Mouse (Mus musculus): ENCODE results near the gene Slc29a4. TPM values are rescaled to one million over a fixed set of nuclear protein-coding genes. Genes with fewer than 3 reads are reported as not detected.
A peak's percentile ranks its signal among the peaks of the same experiment; 100 is the strongest.

The Slc29a4 gene
- polyA plus RNA-seq, 1 experiment from 2014 or later = 22.8 TPM

DNA sequence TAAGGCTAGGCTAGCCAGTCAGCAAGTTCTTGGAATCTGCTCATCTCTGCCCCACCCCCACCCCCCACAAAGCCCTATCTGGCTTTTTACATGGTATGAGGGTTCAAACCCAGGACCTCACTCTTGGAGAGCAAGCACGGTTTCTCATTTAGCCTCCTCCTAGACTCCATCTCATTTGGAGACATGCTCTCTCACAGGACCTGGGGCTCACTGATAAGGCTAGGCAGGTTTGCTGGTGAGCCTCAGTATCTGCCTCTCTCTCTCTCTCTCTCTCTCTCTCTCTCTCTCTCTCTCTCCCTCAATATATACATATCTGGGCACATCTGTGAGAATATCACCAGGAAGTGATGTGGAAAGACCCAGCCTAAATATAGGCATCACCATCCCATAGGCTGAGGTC lies 13.2 kb upstream of the Slc29a4 start:
- Histone ChIP-seq H3K27ac (replicated peaks) (no peak overlapping the region), H3K27me3 (ENCODE audit: low read depth, poor library complexity, severe bottlenecking) (no peaks in the 10 kb centered on the region), H3K36me3 (no peaks in the 10 kb centered on the region), H3K4me3 (no peak overlapping the region), H3K4me1 (peaks cover 10% of the 10 kb centered on the region), H3K9me3 (replicated peaks) (peaks cover 6% of the 10 kb centered on the region)
- WGBS = 83% methylated on average over 1 of the region's 1 CpGs
- DNase-seq (ENCODE audit: low spot score) = no peak

DNA sequence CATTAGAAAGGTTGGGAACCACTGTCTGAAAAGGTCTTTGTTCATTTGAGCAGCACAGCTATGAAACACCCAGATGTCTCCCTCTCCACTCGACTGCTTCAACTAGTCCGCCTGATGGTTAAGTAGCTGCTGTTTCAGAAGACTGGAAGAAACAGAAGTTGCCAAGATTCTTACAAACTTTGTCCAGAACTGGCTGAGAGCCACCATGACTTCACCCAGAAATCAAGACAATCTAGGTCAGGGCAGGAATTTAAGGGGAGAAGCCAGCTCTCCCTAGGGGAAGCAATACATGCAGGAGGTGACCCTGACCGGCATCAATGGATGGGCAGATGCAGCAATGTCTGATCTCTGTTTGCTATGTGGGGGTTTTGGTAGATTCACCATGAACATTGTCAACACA lies 10.4 kb upstream of the Slc29a4 start:
- Histone ChIP-seq H3K27ac (replicated peaks) (no peak overlapping the region), H3K36me3 (no peaks in the 10 kb centered on the region), H3K4me3 (no peak overlapping the region), H3K27me3 (ENCODE audit: low read depth, poor library complexity, severe bottlenecking) (no peaks in the 10 kb centered on the region), H3K4me1 (peaks cover 10% of the 10 kb centered on the region), H3K9me3 (replicated peaks) (peaks cover 6% of the 10 kb centered on the region)
- WGBS = 96% methylated on average over 3 of the region's 3 CpGs
- DNase-seq (ENCODE audit: low spot score) = no peak

DNA sequence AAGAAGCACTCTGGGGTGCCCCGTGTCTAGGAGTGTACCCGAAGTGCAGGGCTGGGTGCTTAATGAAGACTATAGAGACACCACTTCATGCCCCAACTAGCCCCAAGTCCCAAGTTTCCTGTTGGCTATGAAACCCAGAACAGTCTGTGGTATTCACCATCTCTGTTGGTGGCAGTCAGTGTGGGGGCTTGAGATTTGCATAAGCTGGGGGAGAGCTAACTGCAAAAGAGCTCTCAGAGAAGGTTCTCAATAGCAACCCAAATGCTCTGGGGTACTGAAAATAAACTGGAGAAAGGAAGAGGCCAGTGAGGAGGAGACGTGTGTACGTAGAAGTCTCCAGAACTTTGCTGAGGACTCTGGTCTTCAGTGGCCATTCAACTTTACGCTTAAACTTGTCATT lies 9.8 kb upstream of the Slc29a4 start:
- Histone ChIP-seq H3K4me1 (peaks cover 10% of the 10 kb centered on the region), H3K27me3 (ENCODE audit: low read depth, poor library complexity, severe bottlenecking) (no peaks in the 10 kb centered on the region), H3K4me3 (no peak overlapping the region), H3K27ac (replicated peaks) (no peak overlapping the region), H3K9me3 (replicated peaks) (peaks cover 6% of the 10 kb centered on the region), H3K36me3 (no peaks in the 10 kb centered on the region)
- no peak for DNase-seq (ENCODE audit: low spot score)
- 85% methylated on average over 5 of the region's 5 CpGs for WGBS

DNA sequence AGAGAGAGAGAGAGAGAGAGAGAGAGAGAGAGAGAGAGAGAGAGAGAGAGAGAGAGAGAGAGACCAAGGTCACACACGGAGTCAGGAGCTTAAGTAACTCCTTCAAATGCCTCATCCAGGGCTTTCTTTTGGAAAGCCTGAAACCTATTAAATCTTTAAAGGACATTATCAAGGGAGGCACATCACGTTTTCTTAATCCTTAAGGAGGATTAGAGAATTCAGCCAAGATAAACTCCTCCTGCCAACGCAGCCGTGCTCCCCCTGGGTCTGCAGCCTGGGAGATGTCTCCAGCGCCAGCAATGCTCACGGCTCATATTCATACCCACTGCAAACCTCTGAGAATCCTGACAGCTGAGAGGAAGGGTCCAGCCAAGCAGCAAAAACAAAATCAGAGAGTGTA lies 3.4 kb upstream of the Slc29a4 start:
- no peaks in the 10 kb centered on the region for H3K36me3 ChIP-seq
- no peak for DNase-seq (ENCODE audit: low spot score)
- H3K4me1 ChIP-seq = peaks cover 26% of the 10 kb centered on the region
- H3K9me3 ChIP-seq (replicated peaks) = no peaks in the 10 kb centered on the region
- H3K27ac ChIP-seq (replicated peaks) = no peak overlapping the region
- H3K4me3 ChIP-seq = no peak overlapping the region
- WGBS = 27% methylated on average over 6 of the region's 6 CpGs
- H3K27me3 ChIP-seq (ENCODE audit: low read depth, poor library complexity, severe bottlenecking) = peaks cover 8% of the 10 kb centered on the region; the same call in 1 of the 2 replicates

DNA sequence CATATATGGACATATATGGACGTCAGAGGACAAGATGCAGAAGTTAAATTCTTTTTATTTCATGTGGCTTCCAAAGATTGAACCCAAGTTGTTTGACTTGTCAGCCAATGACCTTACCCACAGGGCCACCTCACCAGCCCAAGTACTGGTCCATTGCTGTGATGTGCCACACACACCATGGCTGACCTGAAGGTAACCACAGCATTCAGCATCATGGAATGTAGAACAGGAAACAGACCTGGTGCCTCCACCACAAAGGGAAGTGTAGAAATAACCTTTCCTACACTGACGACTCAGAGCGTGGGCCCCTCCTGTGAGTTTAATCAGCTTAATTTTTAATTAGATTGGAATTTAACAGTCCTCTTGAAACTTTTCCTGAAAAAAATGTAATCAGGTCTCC lies 2.0 kb upstream of the Slc29a4 start:
- 89% methylated on average over 3 of the region's 3 CpGs for WGBS
- Histone ChIP-seq H3K4me1 (peaks cover 31% of the 10 kb centered on the region), H3K4me3 (no peak overlapping the region), H3K27me3 (ENCODE audit: low read depth, poor library complexity, severe bottlenecking) (peaks cover 17% of the 10 kb centered on the region; the same call in 1 of the 2 replicates), H3K36me3 (no peaks in the 10 kb centered on the region), H3K27ac (replicated peaks) (no peak overlapping the region), H3K9me3 (replicated peaks) (no peaks in the 10 kb centered on the region)
- no peak for DNase-seq (ENCODE audit: low spot score)

DNA sequence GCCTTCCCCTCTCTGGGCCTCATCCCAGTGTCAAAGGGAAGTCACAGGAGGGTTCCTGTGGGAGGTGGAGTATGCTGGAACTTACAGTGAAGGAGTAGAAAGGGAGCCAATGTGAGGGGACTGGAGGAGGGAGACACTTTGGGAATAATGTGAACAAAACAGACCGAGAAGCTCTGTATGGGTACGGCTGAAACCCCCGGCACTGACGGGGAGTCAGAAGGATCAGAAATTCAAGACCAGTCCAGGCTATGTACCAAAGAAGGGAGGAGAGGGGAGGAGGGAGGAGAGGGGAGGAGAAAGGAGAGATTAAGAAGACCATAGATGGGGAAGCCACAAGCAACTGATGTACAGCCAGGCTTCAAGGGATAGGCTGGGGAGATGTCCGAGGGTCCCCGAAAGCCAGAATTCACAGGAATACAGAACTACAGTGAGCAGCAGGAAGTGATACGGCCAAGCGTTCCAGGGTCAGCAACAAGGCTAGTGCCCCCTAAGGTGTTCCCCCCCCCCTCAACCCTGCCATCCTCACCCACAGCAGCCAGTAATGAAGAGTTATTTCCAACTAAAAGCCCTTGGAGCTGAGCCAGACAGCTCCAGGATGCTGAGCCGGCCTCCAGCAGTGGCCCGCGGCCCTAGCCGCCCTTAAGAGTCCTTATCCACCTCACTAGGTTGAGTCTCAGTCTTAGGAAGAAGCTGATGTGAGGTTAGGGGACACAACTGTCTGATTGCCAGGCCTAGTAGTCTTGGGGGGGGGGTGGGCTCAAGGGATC lies 842 bp downstream of the Slc29a4 start:
- H3K9me3 ChIP-seq (replicated peaks) = no peaks in the 10 kb centered on the region
- H3K27ac ChIP-seq (replicated peaks) = no peak overlapping the region
- 74% methylated on average over 12 of the region's 12 CpGs for WGBS
- H3K4me3 ChIP-seq = no peak overlapping the region
- H3K4me1 ChIP-seq = peaks cover 31% of the 10 kb centered on the region
- DNase-seq (ENCODE audit: low spot score) = no peak
- H3K36me3 ChIP-seq = no peaks in the 10 kb centered on the region
- peaks cover 17% of the 10 kb centered on the region; the same call in 1 of the 2 replicates for H3K27me3 ChIP-seq (ENCODE audit: low read depth, poor library complexity, severe bottlenecking)

DNA sequence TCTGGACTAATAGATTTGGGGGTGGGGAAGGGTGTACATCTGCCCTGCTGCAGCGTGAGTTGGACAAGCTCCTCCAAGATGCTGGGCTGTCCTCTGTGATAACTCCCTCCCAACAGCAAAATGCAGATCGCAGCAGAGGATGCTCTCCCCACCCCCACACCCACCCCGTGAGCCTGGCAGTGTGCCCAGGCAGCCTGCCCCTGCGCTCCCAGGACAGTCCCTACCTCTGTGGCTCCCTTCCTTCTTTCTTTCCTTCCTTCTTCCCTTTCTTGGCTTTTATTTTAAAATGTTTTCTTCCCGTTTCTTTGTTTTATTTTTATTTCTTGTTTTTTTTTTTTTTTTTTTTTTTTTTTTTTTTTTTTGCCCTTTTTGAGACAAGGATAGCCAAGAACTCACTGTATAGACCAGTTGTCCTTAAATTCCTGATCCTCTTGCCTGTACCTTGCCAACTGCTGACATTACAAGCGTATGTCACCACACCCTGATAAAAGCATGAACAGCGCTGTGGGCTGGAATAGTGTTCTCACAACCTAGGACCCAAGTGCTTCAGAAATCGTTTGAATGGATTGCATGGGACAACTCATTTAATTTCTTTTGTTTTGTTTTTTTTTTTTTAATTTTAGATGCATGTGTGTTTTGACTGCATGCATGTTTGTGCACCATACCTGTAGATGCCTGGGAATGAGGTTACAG lies 1.6 kb downstream of the Slc29a4 start:
- Histone ChIP-seq H3K36me3 (no peaks in the 10 kb centered on the region), H3K27ac (replicated peaks) (no peak overlapping the region), H3K4me3 (no peak overlapping the region), H3K27me3 (ENCODE audit: low read depth, poor library complexity, severe bottlenecking) (peaks cover 17% of the 10 kb centered on the region; the same call in 1 of the 2 replicates), H3K4me1 (peaks cover 24% of the 10 kb centered on the region), H3K9me3 (replicated peaks) (no peaks in the 10 kb centered on the region)
- 64% methylated on average over 8 of the region's 8 CpGs for WGBS
- DNase-seq (ENCODE audit: low spot score) = no peak

DNA sequence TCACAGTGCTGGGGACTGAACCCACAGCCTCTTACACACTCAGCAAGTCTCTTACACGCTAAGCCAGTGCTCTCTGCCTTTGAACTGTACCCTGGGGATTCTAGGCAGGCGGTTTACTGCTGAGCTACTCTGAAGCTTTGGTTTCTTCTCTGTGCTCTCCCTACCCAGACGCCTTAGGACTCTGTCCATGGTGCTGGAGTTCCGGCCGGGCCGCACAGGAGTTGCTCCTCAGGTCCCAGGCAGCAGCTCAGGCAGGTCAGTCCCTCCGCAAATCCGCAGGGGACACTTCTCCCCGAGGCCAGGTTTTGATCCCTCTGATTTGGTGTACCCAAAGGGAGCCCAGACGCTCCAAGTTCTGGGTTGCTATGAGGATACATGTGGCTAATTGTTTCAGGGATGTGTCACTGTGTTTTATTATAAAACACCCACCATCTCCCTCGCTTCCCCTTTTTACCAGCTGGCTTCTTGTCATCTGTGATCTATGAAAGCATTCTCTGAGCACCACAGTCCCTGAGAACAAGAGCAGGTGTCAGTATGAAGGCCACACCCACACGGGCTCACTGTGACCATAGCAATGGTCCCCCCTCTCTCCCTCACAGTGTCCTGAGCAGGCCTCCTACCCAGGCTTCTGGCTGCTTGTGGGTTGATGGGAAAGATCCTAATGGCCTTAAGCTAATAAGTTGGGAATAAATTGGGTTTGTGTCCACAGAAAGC lies 2.5 kb downstream of the Slc29a4 start:
- H3K27ac ChIP-seq (replicated peaks) = no peak overlapping the region
- WGBS = 10% methylated on average over 12 of the region's 12 CpGs

DNA sequence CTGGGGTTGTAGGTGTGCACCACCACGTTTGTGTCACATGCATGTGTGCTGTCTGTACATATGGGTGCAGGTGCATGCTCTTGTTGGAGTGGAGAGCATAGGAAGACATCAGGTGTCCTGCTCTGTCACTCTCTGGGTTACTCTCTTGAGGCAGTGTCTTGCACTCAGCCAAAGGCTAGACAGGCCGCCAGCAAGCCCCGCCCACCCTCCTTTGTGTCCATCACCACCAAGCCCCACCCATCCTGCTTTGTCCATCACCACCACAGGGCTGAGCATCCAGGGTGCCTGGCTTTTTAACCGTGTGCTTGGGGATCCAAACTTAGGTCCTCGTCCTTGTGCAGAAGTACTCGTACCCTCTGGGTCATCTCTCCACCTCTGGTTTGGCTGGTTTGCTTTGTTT lies 3.9 kb downstream of the Slc29a4 start:
- Histone ChIP-seq H3K4me1 (peaks cover 17% of the 10 kb centered on the region), H3K36me3 (no peaks in the 10 kb centered on the region), H3K27me3 (ENCODE audit: low read depth, poor library complexity, severe bottlenecking) (peaks cover 29% of the 10 kb centered on the region), H3K9me3 (replicated peaks) (no peaks in the 10 kb centered on the region), H3K27ac (replicated peaks) (no peak overlapping the region), H3K4me3 (no peak overlapping the region)
- 27% methylated on average over 6 of the region's 6 CpGs for WGBS
- DNase-seq (ENCODE audit: low spot score) = no peak

More for the DNA sequence above, 2.5 kb downstream of the Slc29a4 start:
- Histone ChIP-seq H3K36me3 (no peaks in the 10 kb centered on the region), H3K27me3 (ENCODE audit: low read depth, poor library complexity, severe bottlenecking) (peaks cover 22% of the 10 kb centered on the region), H3K4me1 (peaks cover 14% of the 10 kb centered on the region; the same call in 1 of the 2 replicates), H3K4me3 (no peak overlapping the region), H3K9me3 (replicated peaks) (no peaks in the 10 kb centered on the region)
- peak; percentile 51 for DNase-seq (ENCODE audit: low spot score)

DNA sequence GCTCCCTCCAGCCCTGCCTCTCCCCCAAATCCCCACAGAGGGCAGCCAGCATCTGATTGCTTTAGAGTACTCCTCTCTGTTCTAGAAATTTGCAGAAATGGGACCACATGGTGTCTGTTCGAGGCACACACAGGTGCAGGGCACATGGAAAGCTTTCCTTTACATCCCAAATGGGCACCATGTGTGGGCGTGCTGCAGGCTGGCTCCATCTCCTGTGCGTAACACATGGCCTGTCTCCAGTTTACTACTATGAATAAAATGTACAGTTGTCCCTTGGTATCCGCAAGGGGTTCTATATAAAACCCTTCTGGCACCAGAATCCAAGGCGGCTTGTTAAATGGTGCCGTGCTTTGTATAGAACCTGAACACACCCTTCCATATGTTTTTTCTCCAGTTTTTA lies 4.6 kb downstream of the Slc29a4 start:
- WGBS = 90% methylated on average over 6 of the region's 6 CpGs
- H3K4me3 ChIP-seq = no peak overlapping the region

DNA sequence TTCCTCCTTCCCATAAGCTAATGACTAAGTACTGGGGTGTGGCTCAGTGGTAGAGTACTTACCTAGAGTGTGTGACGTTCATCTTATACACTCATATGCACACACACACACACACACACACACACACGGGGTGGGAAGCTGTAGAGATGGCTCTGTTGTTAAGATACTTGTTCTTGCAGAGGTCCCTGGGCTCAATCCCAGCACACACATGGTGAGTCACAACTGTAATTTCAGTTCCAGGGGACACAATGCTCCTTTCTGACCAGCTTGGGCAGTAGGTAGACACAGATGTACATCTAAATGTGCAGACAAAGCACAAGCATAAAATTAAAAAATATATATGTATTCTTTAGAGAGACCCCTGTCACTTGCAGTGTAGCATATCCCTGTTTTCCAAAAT lies 5.4 kb downstream of the Slc29a4 start:
- Histone ChIP-seq H3K27me3 (ENCODE audit: low read depth, poor library complexity, severe bottlenecking) (peaks cover 39% of the 10 kb centered on the region), H3K4me1 (peaks cover 28% of the 10 kb centered on the region), H3K36me3 (no peaks in the 10 kb centered on the region), H3K27ac (replicated peaks) (no peak overlapping the region), H3K4me3 (no peak overlapping the region), H3K9me3 (replicated peaks) (no peaks in the 10 kb centered on the region)
- DNase-seq (ENCODE audit: low spot score) = no peak
- WGBS = 70% methylated on average over 2 of the region's 2 CpGs

More for the DNA sequence above, 4.6 kb downstream of the Slc29a4 start:
- H3K9me3 ChIP-seq (replicated peaks) = no peaks in the 10 kb centered on the region
- peaks cover 23% of the 10 kb centered on the region for H3K4me1 ChIP-seq
- no peaks in the 10 kb centered on the region for H3K36me3 ChIP-seq
- no peak for DNase-seq (ENCODE audit: low spot score)
- H3K27ac ChIP-seq (replicated peaks) = no peak overlapping the region
- H3K27me3 ChIP-seq (ENCODE audit: low read depth, poor library complexity, severe bottlenecking) = peaks cover 33% of the 10 kb centered on the region

DNA sequence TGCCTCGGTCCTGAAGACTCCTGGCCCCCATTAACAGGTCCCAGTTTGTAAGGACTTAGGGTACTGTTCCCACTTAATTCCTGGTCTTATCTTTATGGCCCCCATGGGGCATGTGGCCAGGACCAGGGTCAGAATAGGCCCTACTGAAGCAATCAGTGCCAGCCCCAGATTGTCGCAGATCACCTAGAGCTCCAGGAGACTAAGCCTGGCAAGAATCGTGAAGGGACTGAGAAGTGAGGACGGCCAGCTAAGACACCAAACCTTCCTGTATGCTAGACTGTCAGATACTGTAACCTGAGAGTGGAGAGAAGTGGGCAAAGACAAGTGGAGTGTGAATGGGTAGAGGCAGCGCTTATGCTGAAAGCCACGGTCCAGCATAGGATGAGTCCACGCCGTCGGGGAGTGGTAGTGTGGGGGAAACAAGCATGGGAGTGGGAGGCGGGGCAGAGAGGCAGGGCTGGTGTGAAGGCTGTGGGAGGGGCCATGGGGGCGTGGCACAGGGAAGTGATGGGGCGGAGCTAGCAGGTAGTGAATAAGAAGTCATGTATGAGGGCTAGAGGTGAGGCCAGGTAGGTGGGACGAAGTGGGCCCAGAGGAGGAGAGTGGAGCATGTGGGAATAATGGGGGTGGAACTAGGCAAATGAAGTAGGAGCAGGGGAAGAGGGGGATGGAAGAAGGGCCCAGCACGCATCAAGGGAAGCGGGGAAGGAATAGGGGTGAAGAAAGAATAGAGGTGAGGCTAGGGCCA lies 8.7 kb downstream of the Slc29a4 start:
- no peak for DNase-seq (ENCODE audit: low spot score)

More for the DNA sequence above, 8.7 kb downstream of the Slc29a4 start:
- Histone ChIP-seq H3K36me3 (peaks cover 13% of the 10 kb centered on the region), H3K4me1 (peaks cover 28% of the 10 kb centered on the region), H3K27me3 (ENCODE audit: low read depth, poor library complexity, severe bottlenecking) (peaks cover 45% of the 10 kb centered on the region), H3K27ac (replicated peaks) (no peak overlapping the region), H3K4me3 (peak overlapping the region; percentile 74), H3K9me3 (replicated peaks) (no peaks in the 10 kb centered on the region)
- 9% methylated on average over 15 of the region's 15 CpGs for WGBS

Measured in midbrain, embryonic 10.5 days (tissue).